Mouse (Mus musculus): ENCODE data around the gene Olfr749.

- TF ChIP-seq CTCF (IDR thresholded peaks at IDR 0.05; ENCODE audit: low read depth, low read length), result no peak
- TF ChIP-seq POLR2A (IDR thresholded peaks at IDR 0.05; ENCODE audit: extremely low read depth, insufficient read depth, low read length), result no peak
These were observed 13.7 kb upstream of the Olfr749 start for GRCm38 (mm10) chr14:50758416-50759085.

Measured in liver, adult 2 months (tissue).